Mouse (Mus musculus) 3134 (cell line): Measurements from ENCODE around the gene Tma7.

ENCODE experiments used
- DNase-seq: peaks from one replicate; pipeline ENCODE4 v3.0.0-alpha.2; 2011; ENCODE audit warnings: low spot score; ENCODE audit not compliant: insufficient read length; ENCODE audit errors: extremely low read depth

Tma7 gene

GRCm38 (mm10) chr9:109073661-109074573 lies 8.5 kb downstream of the Tma7 start, which contains the start of gene Atrip:
Gene Atrip (minus strand): TSS chr9:109074124.
- peak; percentile 88 for DNase-seq

GRCm38 (mm10) chr9:109068095-109068735 lies 14.2 kb downstream of the Tma7 start:
- DNase-seq = no peak

- DNase-seq = no peak
Measured at GRCm38 (mm10) chr9:109060898-109061295, 21.5 kb downstream of the Tma7 start.

- DNase-seq = no peak
Measured at GRCm38 (mm10) chr9:109060184-109060897, 22.0 kb downstream of the Tma7 start.

- DNase-seq = peak; percentile 87
Measured at GRCm38 (mm10) chr9:109059136-109059903, 23.1 kb downstream of the Tma7 start, which contains the start of gene Trex1. Gene Trex1 (minus strand): TSS chr9:109059734.

- no peak for DNase-seq
Measured at GRCm38 (mm10) chr9:109058006-109058765, 24.2 kb downstream of the Tma7 start.

- no peak for DNase-seq
Measured at GRCm38 (mm10) chr9:109057543-109057942, 24.8 kb downstream of the Tma7 start.

- DNase-seq = no peak
Measured at GRCm38 (mm10) chr9:109056916-109057315, 25.5 kb downstream of the Tma7 start.

GRCm38 (mm10) chr9:109056081-109056690 lies 26.2 kb downstream of the Tma7 start:
- DNase-seq = no peak

GRCm38 (mm10) chr9:109055271-109056030 lies 26.9 kb downstream of the Tma7 start:
- DNase-seq = no peak

GRCm38 (mm10) chr9:109054712-109055111 lies 27.7 kb downstream of the Tma7 start:
- DNase-seq = peak; percentile 34

GRCm38 (mm10) chr9:109053851-109054250 lies 28.5 kb downstream of the Tma7 start:
- no peak for DNase-seq

GRCm38 (mm10) chr9:109053366-109053765 lies 29.0 kb downstream of the Tma7 start:
- DNase-seq = no peak

- no peak for DNase-seq
Measured at GRCm38 (mm10) chr9:109052490-109053260, 29.7 kb downstream of the Tma7 start.

GRCm38 (mm10) chr9:109051651-109052489 lies 30.5 kb downstream of the Tma7 start:
- no peak for DNase-seq

GRCm38 (mm10) chr9:109051011-109051501 lies 31.3 kb downstream of the Tma7 start:
- no peak for DNase-seq

GRCm38 (mm10) chr9:109050674-109050997 lies 31.8 kb downstream of the Tma7 start:
- DNase-seq = no peak
